Mouse (Mus musculus) ES-E14 (cell line): Measurements from ENCODE around the gene Brap. TPM values are rescaled to one million over a fixed set of nuclear protein-coding genes. Genes with fewer than 3 reads are reported as not detected.
"Not testable (repeated sequence)": the region's sequence is repeated elsewhere in the genome, so short reads cannot be mapped to it uniquely, and the experiment has no call there.

Experiments used
- DNase-seq: peaks from one replicate; pipeline ENCODE4 v3.0.0-alpha.2; 2013; ENCODE audit warnings: low read depth, low spot score
- H3K27ac ChIP-seq: 2 replicates; pipeline ENCODE4 v1.5.1; 2012; ENCODE audit warnings: low read depth, mild to moderate bottlenecking, low read length, moderate library complexity, mixed read lengths; ENCODE audit not compliant: poor library complexity, insufficient read depth, severe bottlenecking
- H3K36me3 ChIP-seq: 2 replicates; pipeline ENCODE4 v1.6.1; 2012; ENCODE audit warnings: mild to moderate bottlenecking, low read length, moderate library complexity, mixed read lengths; ENCODE audit not compliant: control insufficient read depth, poor library complexity, insufficient read depth, severe bottlenecking
- H3K4me1 ChIP-seq, 2 experiments: fragments of 150-350 bp in 1 of 2; sonication (generic) in 1 of 2; 2 replicates each; pipeline ENCODE4 v1.6.1; 2012; ENCODE audit warnings: low read length in 2 of 2, mild to moderate bottlenecking in 1 of 2, mixed read lengths in 1 of 2; ENCODE audit not compliant: control insufficient read depth in 2 of 2, insufficient read depth in 2 of 2, poor library complexity in 1 of 2
- H3K4me3 ChIP-seq, 2 experiments: fragments of 150-350 bp in 1 of 2; sonication (generic) in 1 of 2; 2 replicates each; pipeline ENCODE4 v1.5.1; 2012; ENCODE audit warnings: low read length in 2 of 2, low read depth in 1 of 2, mild to moderate bottlenecking in 1 of 2, mixed read lengths in 1 of 2; ENCODE audit not compliant: insufficient read depth in 1 of 2, poor library complexity in 1 of 2, severe bottlenecking in 1 of 2
- H3K9ac ChIP-seq: 2 replicates; pipeline ENCODE4 v1.6.1; 2012; ENCODE audit warnings: low read depth, mild to moderate bottlenecking, low read length, mixed read lengths; ENCODE audit not compliant: poor library complexity, insufficient read depth, severe bottlenecking
- H3K9me3 ChIP-seq: fragments of 150-350 bp; sonication (generic); 2 replicates; pipeline ENCODE4 v1.6.1; 2012; ENCODE audit warnings: low read depth, mild to moderate bottlenecking, low read length; ENCODE audit not compliant: control insufficient read depth, insufficient read depth
- CHD2 ChIP-seq: IDR thresholded peaks from 2 replicates; pipeline ENCODE4 v1.6.1; 2014; ENCODE audit warnings: mild to moderate bottlenecking, low read depth, low read length, inconsistent platforms
- HCFC1 ChIP-seq: IDR thresholded peaks from 2 replicates; pipeline ENCODE4 v1.6.1; 2012; ENCODE audit warnings: low read length, inconsistent platforms, borderline replicate concordance; ENCODE audit not compliant: insufficient read depth
- MAFK ChIP-seq: IDR thresholded peaks from 2 replicates; pipeline ENCODE4 v1.6.1; 2014; ENCODE audit warnings: mild to moderate bottlenecking, low read depth, low read length, inconsistent platforms; ENCODE audit not compliant: insufficient read depth
- ZC3H11A ChIP-seq: IDR thresholded peaks from 2 replicates; pipeline ENCODE4 v1.6.1; 2012; ENCODE audit warnings: low read depth, mild to moderate bottlenecking, inconsistent platforms, low read length, borderline replicate concordance
- ZNF384 ChIP-seq: IDR thresholded peaks from 2 replicates; pipeline ENCODE4 v1.6.1; 2012; ENCODE audit warnings: low read depth, low read length, inconsistent platforms
- in situ Hi-C, 2 experiments: fragments of 600-800 bp; cut with MboI; formaldehyde crosslinking; loops; one replicate each; pipeline ENCODE4 v1.15.1; 2025; ENCODE audit warnings: low sequenced_read_pairs in 2 of 2, inconsistent platforms in 1 of 2; ENCODE audit not compliant: unreplicated experiment in 2 of 2
- total RNA-seq: library from RNA; depleted of rRNA; stranded (reverse); fragments of 300-350 nt; gene quantifications from 2 replicates; pipeline ENCODE4 v1.2.3, GENCODE M21; 2012

Brap gene
- total RNA-seq, 1 experiment = 31.8 TPM

- no peaks in the 10 kb centered on the region for H3K9me3 ChIP-seq
- TF ChIP-seq ZC3H11A = no peak
- TF ChIP-seq HCFC1 = no peak
- no peak for TF ChIP-seq MAFK
- no peak for TF ChIP-seq ZNF384
- TF ChIP-seq CHD2 = no peak
- in situ Hi-C loops = no loop called here
- DNase-seq = no peak
- no peaks in the 10 kb centered on the region; the same call in 1 of the 2 replicates for H3K36me3 ChIP-seq
- H3K4me3 ChIP-seq = no peak overlapping the region
- no peak overlapping the region for H3K9ac ChIP-seq
- H3K27ac ChIP-seq = no peak overlapping the region
- peaks cover 0 to 2% of the 10 kb centered on the region in 2 experiments; a peak in 1 of 4 replicates for H3K4me1 ChIP-seq
Measured at GRCm38 (mm10) chr5:121621102-121621501, 39.3 kb upstream of the Brap start.

DNA sequence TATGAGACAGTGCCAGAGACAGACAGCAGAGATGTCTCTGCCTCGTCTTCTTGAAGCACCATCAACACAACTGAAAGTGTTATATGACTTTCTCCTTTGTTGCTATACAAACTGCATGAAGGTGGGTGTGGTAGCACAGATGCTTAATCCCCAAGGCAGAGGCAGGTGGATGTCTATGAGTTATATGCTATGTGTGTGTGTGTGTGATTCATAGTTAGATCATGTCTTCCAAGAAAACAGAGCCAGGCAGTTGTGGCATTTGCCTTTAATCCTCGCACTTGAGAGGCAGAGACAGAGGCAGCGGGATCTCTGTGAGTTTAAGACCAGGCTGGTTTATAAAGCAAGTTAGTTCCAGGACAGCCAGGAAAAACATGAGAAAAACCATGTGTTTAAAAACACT is 37.1 kb upstream of the Brap start:
- H3K4me1 ChIP-seq = peaks cover 0 to 2% of the 10 kb centered on the region in 2 experiments; a peak in 1 of 4 replicates
- H3K9ac ChIP-seq = no peak overlapping the region
- TF ChIP-seq CHD2 = no peak
- no peak for TF ChIP-seq HCFC1
- no peak for TF ChIP-seq ZC3H11A
- TF ChIP-seq MAFK = no peak
- no peak for TF ChIP-seq ZNF384
- no peak overlapping the region for H3K27ac ChIP-seq
- DNase-seq = no peak
- no peak overlapping the region for H3K4me3 ChIP-seq
- no peaks in the 10 kb centered on the region; the same call in 1 of the 2 replicates for H3K36me3 ChIP-seq
- no peaks in the 10 kb centered on the region for H3K9me3 ChIP-seq
- in situ Hi-C loops = no loop called here

- no peaks in the 10 kb centered on the region for H3K9me3 ChIP-seq
- TF ChIP-seq ZC3H11A (no peak), HCFC1 (no peak), ZNF384 (no peak), MAFK (no peak), CHD2 (no peak)
- no peak overlapping the region for H3K4me3 ChIP-seq
- H3K9ac ChIP-seq = no peak overlapping the region
- H3K27ac ChIP-seq = no peak overlapping the region
- H3K4me1 ChIP-seq = peaks cover 0 to 1% of the 10 kb centered on the region in 2 experiments; a peak in 1 of 4 replicates
- in situ Hi-C loops = no loop called here
- DNase-seq = no peak
- H3K36me3 ChIP-seq = no peaks in the 10 kb centered on the region
Measured at GRCm38 (mm10) chr5:121627871-121628270, 32.5 kb upstream of the Brap start.

DNA sequence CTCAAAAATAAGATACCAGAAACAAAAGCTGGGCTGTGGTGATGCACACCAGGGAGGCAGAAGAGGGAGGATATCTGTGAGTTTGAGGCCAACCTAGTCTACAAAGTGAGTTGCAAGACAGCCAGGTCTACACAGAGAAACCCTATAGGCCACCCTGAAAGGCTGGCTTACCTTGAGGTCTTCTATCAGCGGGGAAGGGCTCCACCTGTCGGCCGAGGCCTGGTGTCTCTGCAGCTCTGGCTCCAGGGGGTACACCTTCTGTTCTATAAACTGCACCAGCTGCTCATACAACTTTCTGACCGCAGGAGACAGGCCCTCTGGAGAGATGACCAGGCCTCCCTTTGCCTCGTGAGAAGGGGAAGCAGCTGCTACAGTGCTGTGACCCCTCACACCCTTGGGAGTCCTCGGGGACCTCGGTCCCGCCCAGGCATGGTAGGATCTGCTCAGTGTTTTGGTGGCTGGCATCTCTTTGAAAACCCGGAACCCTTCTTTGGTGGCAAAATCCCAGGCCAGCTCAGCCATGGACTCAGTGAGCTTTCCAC is 29.2 kb upstream of the Brap start:
- in situ Hi-C loops = not testable (repeated sequence)

DNA sequence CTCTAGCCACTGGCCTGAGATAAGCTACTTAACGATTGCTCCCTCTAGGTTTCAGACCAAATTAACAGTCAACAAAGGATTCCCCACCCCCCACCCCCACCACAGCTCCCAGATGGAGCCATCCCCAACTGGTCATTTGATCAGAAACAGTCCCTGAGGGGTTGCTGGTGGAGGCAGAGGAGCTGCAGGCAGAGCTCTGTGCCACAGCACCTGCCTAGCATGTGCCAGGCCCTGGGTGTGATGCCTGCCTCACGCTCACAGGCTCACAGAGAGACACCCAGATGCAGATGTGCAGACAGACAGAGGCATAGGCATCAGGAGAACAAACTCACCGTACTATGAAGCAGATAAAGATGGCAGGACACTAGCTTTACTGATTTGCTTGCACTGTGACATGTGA is 27.6 kb upstream of the Brap start:
- in situ Hi-C loops = no loop called here

More for the DNA sequence above, 29.2 kb upstream of the Brap start:
- H3K27ac ChIP-seq, H3K36me3 ChIP-seq, H3K9me3 ChIP-seq, H3K9ac ChIP-seq, H3K4me3 ChIP-seq, DNase-seq, H3K4me1 ChIP-seq: not testable (repeated sequence)

More for the DNA sequence above, 27.6 kb upstream of the Brap start:
- no peak for DNase-seq
- no peak overlapping the region for H3K27ac ChIP-seq
- H3K4me1 ChIP-seq = peaks cover 0 to 8% of the 10 kb centered on the region in 2 experiments; a peak in 2 of 4 replicates
- H3K36me3 ChIP-seq = no peaks in the 10 kb centered on the region; the same call in 1 of the 2 replicates
- TF ChIP-seq MAFK = no peak
- no peak for TF ChIP-seq HCFC1
- TF ChIP-seq CHD2 = no peak
- no peak for TF ChIP-seq ZC3H11A
- no peak for TF ChIP-seq ZNF384
- H3K4me3 ChIP-seq = no peak overlapping the region
- H3K9me3 ChIP-seq = no peaks in the 10 kb centered on the region
- no peak overlapping the region for H3K9ac ChIP-seq
